Mouse (Mus musculus): ENCODE measurements around the gene Atp8b2. TPM values are rescaled to one million over a fixed set of nuclear protein-coding genes. Genes with fewer than 3 reads are reported as not detected.

Gene Atp8b2
- polyA plus RNA-seq, 1 experiment = 17.7 TPM

DNA sequence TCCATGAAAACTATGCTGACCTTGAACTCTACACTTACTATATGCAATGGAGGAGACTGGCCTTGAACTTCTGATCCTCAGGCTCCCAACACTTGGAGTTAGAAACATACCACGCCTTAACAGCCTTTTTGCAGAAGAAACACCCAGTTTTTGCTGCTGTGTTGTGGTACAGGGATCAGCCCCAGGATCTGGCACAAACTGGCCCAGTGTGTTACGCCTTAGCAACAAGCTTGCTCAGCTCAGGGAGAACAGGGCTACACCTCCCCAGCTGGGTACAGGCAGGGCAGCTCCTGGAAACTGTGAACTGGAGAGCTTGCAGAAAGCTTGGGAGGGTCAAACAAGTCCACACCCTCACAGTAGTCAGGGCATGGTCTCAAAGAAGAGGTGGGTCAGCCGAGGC lies 26.8 kb downstream of the Atp8b2 start:
- no peak overlapping the region for H3K4me3 ChIP-seq (ENCODE audit: insufficient read depth, low read length)
- peaks cover 10% of the 10 kb centered on the region for H3K4me1 ChIP-seq (ENCODE audit: control insufficient read depth, insufficient read depth, low read length)
- TF ChIP-seq CTCF (IDR thresholded peaks at IDR 0.05; ENCODE audit: low read depth, low read length) = no peak
- TF ChIP-seq POLR2A (IDR thresholded peaks at IDR 0.05; ENCODE audit: borderline replicate concordance, low read depth, low read length) = no peak
- H3K27ac ChIP-seq (ENCODE audit: insufficient read depth, low read depth, low read length) = no peak overlapping the region

DNA sequence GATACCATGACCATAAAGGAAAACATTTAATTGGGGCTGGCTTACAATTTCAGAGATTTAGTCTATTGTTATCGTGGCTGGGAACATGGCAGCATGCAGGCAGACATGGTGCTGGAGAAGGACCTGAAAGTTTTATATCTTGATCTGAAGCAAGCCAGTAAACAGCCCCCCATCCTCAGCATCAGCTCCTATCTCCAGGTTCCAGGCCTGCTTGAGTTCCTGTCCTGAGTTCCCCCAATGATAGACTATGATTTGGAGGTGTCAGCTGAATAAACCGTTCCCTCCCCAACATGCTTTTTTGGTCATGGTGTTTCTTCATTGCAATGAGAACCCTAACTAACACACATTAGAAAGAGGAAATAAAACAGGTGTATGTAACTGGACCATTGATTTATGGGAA lies 30.4 kb downstream of the Atp8b2 start:
- TF ChIP-seq POLR2A (IDR thresholded peaks at IDR 0.05; ENCODE audit: borderline replicate concordance, low read depth, low read length) (no peak), CTCF (IDR thresholded peaks at IDR 0.05; ENCODE audit: low read depth, low read length) (no peak)
- Histone ChIP-seq H3K27ac (ENCODE audit: insufficient read depth, low read depth, low read length) (no peak overlapping the region), H3K4me1 (ENCODE audit: control insufficient read depth, insufficient read depth, low read length) (peaks cover 17% of the 10 kb centered on the region), H3K4me3 (ENCODE audit: insufficient read depth, low read length) (no peak overlapping the region)

DNA sequence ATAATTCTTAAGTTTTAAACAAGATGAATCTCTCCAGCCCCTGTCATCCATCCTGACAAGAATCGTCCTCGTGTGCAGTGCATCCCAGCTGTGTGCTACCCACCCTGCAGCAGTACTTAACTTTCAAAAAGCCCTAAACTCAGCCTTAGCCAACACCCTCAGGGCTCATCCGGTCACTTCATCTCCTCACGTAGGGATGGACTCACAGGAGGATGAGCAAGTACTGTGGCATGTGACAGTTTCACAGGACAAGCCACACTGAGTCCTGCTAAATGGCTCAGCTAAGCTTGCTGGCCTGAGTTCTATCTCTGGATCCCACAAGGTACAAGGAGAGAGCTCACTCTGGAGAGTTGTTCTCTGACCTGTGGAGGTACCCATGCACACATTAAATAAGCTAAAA lies 34.4 kb downstream of the Atp8b2 start:
- TF ChIP-seq CTCF (IDR thresholded peaks at IDR 0.05; ENCODE audit: low read depth, low read length) (no peak), POLR2A (IDR thresholded peaks at IDR 0.05; ENCODE audit: borderline replicate concordance, low read depth, low read length) (no peak)
- Histone ChIP-seq H3K4me1 (ENCODE audit: control insufficient read depth, insufficient read depth, low read length) (peaks cover 17% of the 10 kb centered on the region), H3K4me3 (ENCODE audit: insufficient read depth, low read length) (no peak overlapping the region), H3K27ac (ENCODE audit: insufficient read depth, low read depth, low read length) (no peak overlapping the region)

DNA sequence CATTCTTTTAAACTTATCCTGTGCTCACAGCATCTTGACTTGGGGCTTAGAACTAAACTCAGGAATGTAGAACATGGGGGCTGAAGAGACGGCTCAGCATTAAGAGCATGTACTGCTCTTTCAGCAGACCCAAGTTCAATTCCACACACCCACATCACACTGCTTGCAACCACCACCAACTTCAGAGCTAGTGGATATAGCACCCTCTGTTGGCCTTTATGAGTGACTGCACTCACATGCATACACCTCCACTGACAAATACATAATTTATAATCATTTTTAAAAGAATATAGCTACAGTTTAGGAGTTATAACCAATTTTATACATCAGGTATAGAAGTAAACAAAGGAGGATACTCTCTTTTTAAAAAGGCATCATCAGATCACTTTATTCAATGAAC lies 36.9 kb downstream of the Atp8b2 start:
- TF ChIP-seq CTCF (IDR thresholded peaks at IDR 0.05; ENCODE audit: low read depth, low read length) (no peak), POLR2A (IDR thresholded peaks at IDR 0.05; ENCODE audit: borderline replicate concordance, low read depth, low read length) (no peak)
- H3K4me1 ChIP-seq (ENCODE audit: control insufficient read depth, insufficient read depth, low read length) = peaks cover 7% of the 10 kb centered on the region
- no peak overlapping the region for H3K4me3 ChIP-seq (ENCODE audit: insufficient read depth, low read length)
- no peak overlapping the region for H3K27ac ChIP-seq (ENCODE audit: insufficient read depth, low read depth, low read length)

DNA sequence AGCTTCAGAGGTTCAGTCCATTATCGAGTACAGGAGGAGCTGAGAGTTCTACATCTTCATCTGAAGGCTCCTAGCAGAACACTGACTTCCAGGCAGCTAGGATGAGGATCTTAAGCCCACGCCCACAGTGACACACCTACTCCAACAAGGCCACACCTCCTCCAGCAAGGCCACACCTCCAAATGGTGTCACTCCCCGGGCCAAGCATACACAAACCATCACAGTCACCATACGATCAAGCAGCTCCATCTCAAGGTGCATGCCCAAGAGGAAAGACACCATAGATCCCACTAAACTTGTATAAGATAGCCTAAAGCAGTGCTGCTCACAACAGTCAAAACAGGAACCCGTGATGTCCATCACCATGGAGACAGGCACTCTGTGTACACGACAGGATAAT lies 42.6 kb downstream of the Atp8b2 start:
- TF ChIP-seq POLR2A (IDR thresholded peaks at IDR 0.05; ENCODE audit: borderline replicate concordance, low read depth, low read length) (no peak), CTCF (IDR thresholded peaks at IDR 0.05; ENCODE audit: low read depth, low read length) (no peak)
- Histone ChIP-seq H3K4me3 (ENCODE audit: insufficient read depth, low read length) (no peak overlapping the region), H3K27ac (ENCODE audit: insufficient read depth, low read depth, low read length) (no peak overlapping the region), H3K4me1 (ENCODE audit: control insufficient read depth, insufficient read depth, low read length) (no peaks in the 10 kb centered on the region)

DNA sequence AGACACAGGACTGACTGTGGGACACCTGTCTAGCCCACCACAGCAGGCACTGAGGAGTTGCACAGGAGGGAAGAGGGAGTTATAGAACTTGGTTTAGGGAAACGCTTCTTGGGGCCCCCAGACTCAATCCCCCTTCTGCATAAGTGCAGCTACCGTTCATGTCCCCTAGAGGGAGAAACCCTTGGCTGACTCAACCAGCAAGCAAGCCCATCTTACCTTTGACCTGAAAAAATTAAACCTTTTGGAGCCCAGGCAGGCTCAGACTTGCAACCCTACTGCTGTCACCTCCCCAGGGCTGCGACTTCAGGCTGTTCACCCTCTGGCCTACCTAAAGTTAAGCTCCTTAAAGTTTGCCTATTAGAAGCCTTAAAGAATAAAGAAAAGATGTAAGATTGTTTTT lies 45.9 kb downstream of the Atp8b2 start:
- Histone ChIP-seq H3K27ac (ENCODE audit: insufficient read depth, low read depth, low read length) (no peak overlapping the region), H3K4me3 (ENCODE audit: insufficient read depth, low read length) (no peak overlapping the region), H3K4me1 (ENCODE audit: control insufficient read depth, insufficient read depth, low read length) (peaks cover 9% of the 10 kb centered on the region)
- TF ChIP-seq CTCF (IDR thresholded peaks at IDR 0.05; ENCODE audit: low read depth, low read length) (no peak), POLR2A (IDR thresholded peaks at IDR 0.05; ENCODE audit: borderline replicate concordance, low read depth, low read length) (no peak)

DNA sequence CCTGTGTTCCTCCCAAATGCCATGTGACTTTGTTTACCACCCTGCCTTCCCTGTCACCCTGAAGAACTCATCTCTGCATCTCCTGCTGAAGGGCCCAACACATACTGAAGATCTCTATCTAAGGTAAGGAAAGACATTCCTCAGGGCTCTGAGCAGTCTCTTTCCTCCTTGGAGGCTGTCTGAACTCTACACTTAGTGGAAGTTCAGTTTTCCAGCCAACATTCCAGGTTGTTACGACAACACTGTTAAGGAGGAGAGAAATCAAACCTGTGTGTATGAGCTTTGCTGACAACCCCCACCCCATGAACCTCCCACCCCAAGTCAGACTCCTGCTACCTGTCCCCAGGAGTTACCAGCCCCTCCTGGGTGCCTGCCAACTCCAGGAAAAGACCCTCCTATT lies 46.7 kb downstream of the Atp8b2 start:
- Histone ChIP-seq H3K27ac (ENCODE audit: insufficient read depth, low read depth, low read length) (no peak overlapping the region), H3K4me3 (ENCODE audit: insufficient read depth, low read length) (no peak overlapping the region), H3K4me1 (ENCODE audit: control insufficient read depth, insufficient read depth, low read length) (peaks cover 9% of the 10 kb centered on the region)
- no peak for TF ChIP-seq CTCF (IDR thresholded peaks at IDR 0.05; ENCODE audit: low read depth, low read length)
- no peak for TF ChIP-seq POLR2A (IDR thresholded peaks at IDR 0.05; ENCODE audit: borderline replicate concordance, low read depth, low read length)

DNA sequence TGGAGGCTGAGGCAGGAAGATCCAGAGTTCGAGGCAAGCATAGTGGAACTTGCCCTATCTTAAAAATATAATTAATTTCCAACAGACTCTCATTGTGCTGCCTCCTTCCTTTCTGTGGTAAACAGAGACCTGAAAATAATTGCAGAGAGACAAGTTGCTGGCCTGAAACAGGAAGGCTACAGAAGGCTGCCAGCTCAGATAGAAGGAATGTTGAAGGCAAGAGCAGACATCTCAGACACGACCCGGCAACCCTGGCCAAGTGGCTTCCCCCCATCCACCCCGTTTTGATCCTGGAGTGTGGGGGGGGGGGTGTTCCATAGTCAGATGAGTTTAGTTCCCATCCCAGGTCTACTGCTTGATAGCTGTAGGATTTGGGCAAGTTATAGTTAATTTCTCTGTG lies 48.6 kb downstream of the Atp8b2 start:
- Histone ChIP-seq H3K4me3 (ENCODE audit: insufficient read depth, low read length) (no peak overlapping the region), H3K27ac (ENCODE audit: insufficient read depth, low read depth, low read length) (no peak overlapping the region), H3K4me1 (ENCODE audit: control insufficient read depth, insufficient read depth, low read length) (peaks cover 19% of the 10 kb centered on the region)
- no peak for TF ChIP-seq CTCF (IDR thresholded peaks at IDR 0.05; ENCODE audit: low read depth, low read length)
- no peak for TF ChIP-seq POLR2A (IDR thresholded peaks at IDR 0.05; ENCODE audit: borderline replicate concordance, low read depth, low read length)

DNA sequence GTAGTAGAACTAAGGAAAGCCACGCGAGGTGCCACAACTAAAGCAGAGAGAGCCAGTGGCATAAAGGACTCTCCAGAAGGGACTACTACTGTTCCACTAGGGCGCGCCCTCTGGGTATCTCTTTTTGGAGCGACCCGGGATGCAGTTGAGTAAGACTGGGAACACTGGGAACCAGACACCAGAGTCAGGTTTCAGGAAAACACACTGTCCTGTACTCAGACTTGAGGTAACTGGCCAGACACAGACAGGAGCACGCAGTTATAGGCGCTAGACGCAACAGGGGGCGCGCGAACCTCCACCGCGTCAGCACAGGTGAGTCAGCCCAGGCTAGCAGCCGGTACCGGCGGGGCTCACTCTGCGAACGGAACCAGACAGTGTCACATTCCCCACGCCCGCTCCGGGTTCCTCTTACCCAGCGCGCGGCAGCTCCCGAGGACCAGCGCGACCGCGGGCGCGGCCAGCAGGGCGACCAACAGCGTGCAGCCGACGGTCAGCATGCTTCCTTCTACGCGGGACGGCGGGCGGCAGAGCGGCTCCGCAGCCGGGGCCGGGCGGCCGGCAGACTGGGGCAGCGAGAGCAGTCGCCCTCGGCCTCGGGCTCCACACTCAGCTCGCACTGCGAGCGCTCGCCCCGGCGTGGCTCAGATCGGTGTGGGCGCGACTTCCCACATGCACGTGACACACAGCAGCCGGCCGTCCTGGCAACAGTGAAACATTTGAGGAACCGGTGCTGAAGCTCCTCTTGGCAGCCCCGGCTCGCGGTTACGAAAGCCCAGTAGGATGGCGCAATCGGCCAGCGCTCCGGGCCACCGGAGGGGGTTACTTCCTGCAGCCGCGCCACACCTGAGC lies 50.5 kb downstream of the Atp8b2 start, which contains the start of gene Il6ra:
Gene Il6ra, minus strand, starts transcription at position 654 of the 849 bp plus-strand sequence.
- no peak for TF ChIP-seq CTCF (IDR thresholded peaks at IDR 0.05; ENCODE audit: low read depth, low read length)
- no peak for TF ChIP-seq POLR2A (IDR thresholded peaks at IDR 0.05; ENCODE audit: borderline replicate concordance, low read depth, low read length)
- Histone ChIP-seq H3K4me1 (ENCODE audit: control insufficient read depth, insufficient read depth, low read length) (peaks cover 34% of the 10 kb centered on the region), H3K4me3 (ENCODE audit: insufficient read depth, low read length) (peak within 1 kb of the TSS; percentile 84), H3K27ac (ENCODE audit: insufficient read depth, low read depth, low read length) (peak within 1 kb of the TSS; percentile 99)

DNA sequence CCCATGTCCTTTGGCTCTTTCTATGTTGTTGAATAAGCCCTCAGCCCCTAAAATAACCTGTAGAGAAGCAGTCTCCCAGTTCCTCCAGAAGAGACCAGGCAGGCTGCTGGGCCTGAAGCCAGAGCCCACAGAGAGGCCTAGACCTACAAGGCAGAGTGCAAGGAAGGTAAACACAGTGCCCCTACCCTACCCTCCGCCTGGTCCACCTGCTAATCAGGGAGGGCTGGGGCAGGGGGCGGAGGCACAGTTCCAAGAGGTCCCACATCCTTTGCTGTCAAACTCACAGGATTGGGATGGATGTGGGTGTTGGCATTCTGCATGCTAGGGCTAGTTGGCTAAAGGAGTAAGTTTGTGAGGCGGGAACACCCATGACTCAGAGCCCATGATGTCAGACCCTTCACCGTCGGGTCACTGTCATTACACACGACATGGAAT lies 51.2 kb downstream of the Atp8b2 start:
- peak overlapping the region; percentile 84 for H3K4me3 ChIP-seq (ENCODE audit: insufficient read depth, low read length)
- H3K4me1 ChIP-seq (ENCODE audit: control insufficient read depth, insufficient read depth, low read length) = peaks cover 40% of the 10 kb centered on the region
- peak overlapping the region; percentile 99 for H3K27ac ChIP-seq (ENCODE audit: insufficient read depth, low read depth, low read length)
- no peak for TF ChIP-seq POLR2A (IDR thresholded peaks at IDR 0.05; ENCODE audit: borderline replicate concordance, low read depth, low read length)
- no peak for TF ChIP-seq CTCF (IDR thresholded peaks at IDR 0.05; ENCODE audit: low read depth, low read length)

All from bone marrow macrophage, adult 2 months (primary cell).